ENCODE assay signal across 28 mouse cellular contexts in the genomic region with DNA sequence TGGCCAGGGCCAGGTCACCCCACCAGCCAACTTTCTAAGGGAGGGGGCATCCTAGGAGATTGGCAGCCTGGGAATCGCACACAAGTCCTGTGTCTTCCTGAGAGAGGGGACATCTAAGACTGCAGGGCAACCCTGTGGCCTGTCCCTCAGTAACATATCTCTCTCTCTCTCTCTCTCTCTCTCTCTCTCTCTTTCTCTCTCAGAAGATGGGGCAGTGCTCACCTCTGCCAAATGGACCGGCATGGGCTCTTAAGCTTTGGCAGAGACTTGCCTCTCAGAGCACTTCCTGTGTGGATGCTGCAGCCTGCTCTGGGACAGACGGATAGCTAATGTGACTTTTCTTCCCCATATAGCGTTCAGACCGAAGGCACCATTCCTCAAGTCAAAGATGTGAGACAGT. TPM values are rescaled to one million over a fixed set of nuclear protein-coding genes. Genes with fewer than 3 reads are reported as not detected.
DNase-seq lines count a peak whose midpoint lies in the region; ATAC-seq and TF ChIP-seq lines count a peak whose summit lies in the region.
"Had no signal": no experiment of that assay in that cellular context is flagged by ENCODE, and none has a peak within 500 bp of the region (broad histone marks: within the 10 kb centered on the region; RNA-seq: fewer than 3 reads in every experiment).

No protein-coding gene starts in this region.

- no peaks in the 10 kb centered on the region for H3K79me2 ChIP-seq in liver, adult 2 months (ENCODE audit: control insufficient read depth, insufficient read depth, low read length)

- H3K27me3 ChIP-seq in liver, adult 2 months (ENCODE audit: control insufficient read depth, insufficient read depth, low read length), result no peaks in the 10 kb centered on the region
- H3K27me3 ChIP-seq in liver, postnatal 0 days (ENCODE audit: insufficient read depth, low read length), result no peaks in the 10 kb centered on the region
- H3K27me3 ChIP-seq in thymus, adult 2 months (ENCODE audit: control insufficient read depth, insufficient read depth, low read length), result no peaks in the 10 kb centered on the region

- no peak overlapping the region for H3K9ac ChIP-seq in liver, adult 2 months (ENCODE audit: low read depth, low read length)
- H3K9ac ChIP-seq in liver, postnatal 0 days (replicated peaks), result no peak overlapping the region
- H3K9ac ChIP-seq: embryonic facial prominence, embryonic 13.5 days; forebrain, embryonic 13.5 days; forebrain, postnatal 0 days; heart, embryonic 13.5 days; hindbrain, embryonic 14.5 days had no signal

- peaks cover 16% of the 10 kb centered on the region for H3K4me1 ChIP-seq in liver, adult 2 months (ENCODE audit: control insufficient read depth, insufficient read depth, low read length)
- H3K4me1 ChIP-seq in liver, postnatal 0 days (ENCODE audit: insufficient read depth), result peaks cover 9% of the 10 kb centered on the region; the same call in 1 of the 2 replicates
- H3K4me1 ChIP-seq in thymus, adult 2 months (replicated peaks; ENCODE audit: control insufficient read depth, insufficient read depth, low read length), result peaks cover 4% of the 10 kb centered on the region; the same call in 1 of the 2 replicates

- TF ChIP-seq CTCF in liver, adult 2 months (IDR thresholded peaks at IDR 0.05; ENCODE audit: low read depth, low read length), result no peak
- TF ChIP-seq CTCF in liver, postnatal 0 days (IDR thresholded peaks at IDR 0.05; ENCODE audit: low read depth), result no peak
- no peak for TF ChIP-seq CTCF in thymus, adult 2 months (IDR thresholded peaks at IDR 0.05; ENCODE audit: borderline replicate concordance, control insufficient read depth, extremely low read depth, insufficient read depth, low read length, poor library complexity)

- no peak overlapping the region for H3K4me2 ChIP-seq in liver, postnatal 0 days (ENCODE audit: low read depth, low read length)
- H3K4me2 ChIP-seq: embryonic facial prominence, embryonic 13.5 days; forebrain, embryonic 13.5 days; heart, embryonic 13.5 days; hindbrain, embryonic 14.5 days had no signal

- DNase-seq in cerebellum, adult 11-12 months, result peak; percentile 56
- no peak for DNase-seq in cerebellum, postnatal 4 days (ENCODE audit: low spot score in 2 of 2)
- DNase-seq in cerebellum, adult 8-10 months, result peak; percentile 38
- no peak for DNase-seq in cerebellum, adult 11 months
- DNase-seq in liver, adult 2 months (ENCODE audit: extremely low read depth, low read depth, low spot score), result no peak
- no peak for DNase-seq in liver, postnatal 0 days
- DNase-seq in urinary bladder, adult 18-20 months (ENCODE audit: low spot score in 2 of 2), result no peak
- DNase-seq in thymus, adult 2 months, result no peak
- DNase-seq: adrenal gland, adult 8-10 months; adrenal gland, postnatal 25 days; embryo, embryonic 11 days; forebrain, postnatal 0 days; gastrocnemius, adult 2 months; gastrocnemius, postnatal 14 days; heart, adult 18-20 months; heart, postnatal 14 days; heart, postnatal 4 days; kidney, adult 2 months had no signal

- 65% methylated on average over 5 of the region's 5 CpGs for WGBS in liver, adult 2 months
- 79% methylated on average over 5 of the region's 5 CpGs for WGBS in liver, postnatal 0 days (ENCODE audit: insufficient replicate concordance)
- WGBS in thymus, adult 2 months, result 93% methylated on average over 5 of the region's 5 CpGs

- H3K9me3 ChIP-seq in liver, postnatal 0 days (ENCODE audit: low read length), result no peaks in the 10 kb centered on the region
- H3K9me3 ChIP-seq: embryonic facial prominence, embryonic 10.5 days; embryonic facial prominence, embryonic 13.5 days; forebrain, embryonic 13.5 days; heart, embryonic 13.5 days had no signal

- H3K36me3 ChIP-seq in liver, adult 2 months (ENCODE audit: control insufficient read depth, insufficient read depth, low read length), result no peaks in the 10 kb centered on the region
- no peaks in the 10 kb centered on the region for H3K36me3 ChIP-seq in liver, postnatal 0 days (replicated peaks; ENCODE audit: insufficient read depth, low read length)
- H3K36me3 ChIP-seq in thymus, adult 2 months (ENCODE audit: control insufficient read depth, insufficient read depth, low read length), result no peaks in the 10 kb centered on the region
- H3K36me3 ChIP-seq: embryonic facial prominence, embryonic 10.5 days; embryonic facial prominence, embryonic 13.5 days; heart, embryonic 13.5 days had no signal

- no peak for ATAC-seq in liver, postnatal 0 days
- ATAC-seq: activated CD4-positive, CD25-positive, alpha-beta regulatory T cell, adult 4 months; forebrain, embryonic 13.5 days; forebrain, postnatal 0 days; hindbrain, postnatal 0 days; inflammation-experienced regulatory T-cells, adult 6 months; intestine, postnatal 0 days had no signal

- no peak for TF ChIP-seq EP300 in liver, postnatal 0 days (IDR thresholded peaks at IDR 0.05; ENCODE audit: low read depth)

- peak overlapping the region; percentile 79 for H3K27ac ChIP-seq in liver, adult 2 months (replicated peaks; ENCODE audit: insufficient read depth, low read depth, low read length)
- no peak overlapping the region for H3K27ac ChIP-seq in liver, postnatal 0 days (ENCODE audit: low read depth)
- no peak overlapping the region for H3K27ac ChIP-seq in thymus, adult 2 months (ENCODE audit: control insufficient read depth, insufficient read depth, low read length)
- H3K27ac ChIP-seq: embryonic facial prominence, embryonic 10.5 days; embryonic facial prominence, embryonic 13.5 days; forebrain, embryonic 13.5 days; gastrocnemius, adult 2 months; heart, embryonic 13.5 days; hindbrain, embryonic 14.5 days; hindbrain, postnatal 0 days had no signal

- H3K4me3 ChIP-seq in liver, adult 2 months (ENCODE audit: insufficient read depth, low read depth, low read length), result no peak overlapping the region
- no peak overlapping the region for H3K4me3 ChIP-seq in liver, postnatal 0 days (ENCODE audit: low read depth, low read length)
- no peak overlapping the region for H3K4me3 ChIP-seq in thymus, adult 2 months (ENCODE audit: control insufficient read depth, insufficient read depth, low read length)
- H3K4me3 ChIP-seq: embryonic facial prominence, embryonic 10.5 days; embryonic facial prominence, embryonic 13.5 days; erythroblast, embryonic 14.5 days; forebrain, embryonic 13.5 days; gastrocnemius, adult 2 months; heart, embryonic 13.5 days had no signal

- TF ChIP-seq POLR2A in liver, adult 2 months (IDR thresholded peaks at IDR 0.05; ENCODE audit: extremely low read depth, insufficient read depth, low read length), result no peak
- no peak for TF ChIP-seq POLR2A in thymus, adult 2 months (IDR thresholded peaks at IDR 0.05; ENCODE audit: control insufficient read depth, extremely low read depth, insufficient read depth, low read length, poor library complexity)

RNA-seq across cellular contexts. Expression of a gene that starts 18.4 kb away (rescaled TPM):
- total RNA-seq in liver, adult 2 months (2014; rRNA removed), result 2.1 and 3.4 TPM in 2 replicates
- 4.3 and 8.7 TPM in 2 replicates for polyA plus RNA-seq in liver, adult 2 months (2012; rRNA removed)
- polyA plus RNA-seq in liver, postnatal 0 days (2015; fragmentation: Nextera tagmentation; extraction: Ambion mirVana), result 0.20 and 0.22 TPM in 2 replicates
- polyA plus RNA-seq in thymus, adult 2 months (2012; rRNA removed), result 30.2 and 51.6 TPM in 2 replicates
- polyA plus RNA-seq: activated CD4-positive, CD25-positive, alpha-beta regulatory T cell, adult 4 months had no signal

RNA-seq across cellular contexts. Expression of a gene that starts 45.3 kb away (rescaled TPM):
- total RNA-seq in liver, adult 2 months (2014; rRNA removed), result 11.5 and 11.8 TPM in 2 replicates
- polyA plus RNA-seq in liver, adult 2 months (2012; rRNA removed), result 5.7 and 6.2 TPM in 2 replicates
- 9.5 and 9.6 TPM in 2 replicates for polyA plus RNA-seq in liver, postnatal 0 days (2015; fragmentation: Nextera tagmentation; extraction: Ambion mirVana)
- polyA plus RNA-seq in thymus, adult 2 months (2012; rRNA removed), result 8.7 and 9.6 TPM in 2 replicates

Comparison
In these comparisons a context has a peak if more than half of its experiments do, and no peak if none do; other contexts are left out.
1. DNase-seq: peak in cerebellum, adult 11-12 months (single experiment) and cerebellum, adult 8-10 months (single experiment); none in cerebellum, postnatal 4 days (0 of 2), cerebellum, adult 11 months (single experiment), liver, adult 2 months (single experiment), liver, postnatal 0 days (single experiment), urinary bladder, adult 18-20 months (0 of 2) and thymus, adult 2 months (single experiment).